Mouse (Mus musculus) macrophage (primary cell): ENCODE results near the gene Icosl. TPM values are rescaled to one million over a fixed set of nuclear protein-coding genes. Genes with fewer than 3 reads are reported as not detected.
"Not testable (repeated sequence)": the region's sequence is repeated elsewhere in the genome, so short reads cannot be mapped to it uniquely, and the experiment has no call there.

Experiments used
- H3K27ac ChIP-seq: fragments of 350-480 bp; formaldehyde crosslinking; 2 replicates; pipeline ENCODE4 v1.9.0; 2021
- H3K36me3 ChIP-seq: fragments of 350-480 bp; formaldehyde crosslinking; 2 replicates; pipeline ENCODE4 v1.9.0; 2021; ENCODE audit errors: inconsistent target
- H3K4me3 ChIP-seq: fragments of 350-480 bp; formaldehyde crosslinking; 2 replicates; pipeline ENCODE4 v1.9.0; 2021; ENCODE audit errors: inconsistent target
- H3K79me2 ChIP-seq: fragments of 350-480 bp; formaldehyde crosslinking; 2 replicates; pipeline ENCODE4 v1.9.0; 2021; ENCODE audit errors: inconsistent target
- WGBS: methylation state at CpG from one replicate; pipeline ENCODE4 v1.1.7; 2026; ENCODE audit warnings: inconsistent platforms; ENCODE audit not compliant: missing documents; 5-methylcytosine and 5-hydroxymethylcytosine counted together
- polyA plus RNA-seq: library from polyadenylated mRNA; stranded (reverse); fragments of 250-400 nt; gene quantifications from 3 replicates; pipeline ENCODE4 v1.2.4, GENCODE M21; 2018; ENCODE audit warnings: inconsistent platforms

The Icosl gene
- polyA plus RNA-seq, 1 experiment from 2014 or later: 3.6 TPM

DNA sequence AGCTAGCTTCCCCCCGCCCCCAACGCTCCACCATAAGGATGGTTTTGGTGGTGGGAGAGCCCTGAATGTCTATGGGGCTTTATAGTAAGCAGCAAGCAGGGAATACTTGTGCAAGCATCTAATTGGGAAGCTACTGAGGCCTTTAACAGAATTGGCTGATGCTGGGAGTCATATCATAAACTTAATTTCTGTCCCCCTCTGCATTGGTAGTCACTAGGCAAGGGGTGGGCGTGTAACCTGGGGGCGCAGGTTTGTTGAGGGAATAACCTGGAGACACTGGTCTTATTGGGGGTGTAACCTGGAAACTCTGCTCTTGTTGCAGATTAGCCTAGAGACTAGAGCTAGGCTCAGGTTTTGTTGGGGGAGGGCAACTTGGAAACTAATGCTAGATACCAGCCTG is 50.3 kb downstream of the Icosl start:
- Histone ChIP-seq H3K27ac (no peak overlapping the region), H3K79me2 (no peaks in the 10 kb centered on the region), H3K36me3 (no peaks in the 10 kb centered on the region), H3K4me3 (no peak overlapping the region)
- 97% methylated on average over 4 of the region's 4 CpGs for WGBS

DNA sequence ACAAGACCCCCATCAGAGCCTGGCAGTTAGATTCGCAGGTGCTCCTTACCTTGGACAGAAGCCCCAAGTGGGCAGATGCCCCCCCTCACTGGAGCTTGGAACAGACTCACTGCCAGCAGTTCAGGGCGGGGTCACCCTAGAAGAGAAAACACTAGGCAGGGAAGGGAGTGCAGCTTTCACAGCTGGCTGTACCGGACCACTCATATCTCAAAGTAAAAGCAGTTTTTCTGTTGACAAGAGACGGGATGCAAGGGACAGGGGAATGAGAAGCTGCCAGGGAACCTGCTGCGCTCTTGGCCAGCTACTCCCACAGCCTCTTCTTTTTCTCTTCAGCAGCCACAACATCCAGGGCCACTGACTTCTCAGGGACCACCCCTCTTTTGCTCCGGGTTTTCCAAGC is 55.0 kb downstream of the Icosl start:
- not testable (repeated sequence) for H3K79me2 ChIP-seq, H3K4me3 ChIP-seq, H3K36me3 ChIP-seq, H3K27ac ChIP-seq
- WGBS: 50% methylated on average over 6 of the region's 6 CpGs

DNA sequence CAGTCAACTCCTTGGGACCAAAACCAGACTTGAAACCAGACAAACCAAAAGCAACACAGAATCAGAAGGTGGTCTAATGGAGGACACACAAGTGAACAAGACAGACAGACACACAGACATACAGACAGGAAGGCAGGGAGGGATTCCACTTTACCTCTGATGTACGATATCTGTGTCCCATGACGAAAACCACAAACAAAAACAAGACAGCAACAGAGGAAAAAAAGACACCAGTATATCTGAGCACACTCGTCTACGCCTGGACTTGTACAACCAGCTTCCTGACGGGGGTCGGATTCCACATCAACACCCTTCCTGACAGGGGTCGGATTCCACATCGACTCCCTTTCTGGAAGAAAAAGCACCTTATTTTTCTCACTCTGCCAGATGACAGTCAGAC is 56.0 kb downstream of the Icosl start:
- 89% methylated on average over 8 of the region's 8 CpGs for WGBS
- H3K27ac ChIP-seq, H3K79me2 ChIP-seq, H3K4me3 ChIP-seq, H3K36me3 ChIP-seq: not testable (repeated sequence)

DNA sequence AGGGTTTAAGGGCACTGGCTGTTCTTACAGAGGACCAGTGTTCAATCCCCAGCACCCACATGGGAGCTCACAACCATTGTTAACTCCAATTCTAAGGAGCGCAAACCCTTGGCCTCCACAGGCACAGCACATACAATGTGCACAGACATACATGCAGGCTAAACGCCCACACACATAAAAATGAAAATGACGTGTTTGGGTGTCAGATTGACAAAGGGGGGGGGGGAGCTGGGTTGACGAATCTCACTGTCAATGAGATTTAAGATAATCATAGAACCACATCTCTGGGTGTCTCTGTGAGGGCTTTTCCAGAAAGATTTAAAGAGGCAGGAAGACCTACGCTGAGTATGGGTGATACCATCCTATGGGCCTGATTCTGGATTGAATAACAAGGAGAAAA is 57.2 kb downstream of the Icosl start:
- WGBS: 93% methylated on average over 5 of the region's 5 CpGs
- Histone ChIP-seq H3K36me3 (no peaks in the 10 kb centered on the region), H3K79me2 (no peaks in the 10 kb centered on the region), H3K4me3 (no peak overlapping the region), H3K27ac (no peak overlapping the region)

DNA sequence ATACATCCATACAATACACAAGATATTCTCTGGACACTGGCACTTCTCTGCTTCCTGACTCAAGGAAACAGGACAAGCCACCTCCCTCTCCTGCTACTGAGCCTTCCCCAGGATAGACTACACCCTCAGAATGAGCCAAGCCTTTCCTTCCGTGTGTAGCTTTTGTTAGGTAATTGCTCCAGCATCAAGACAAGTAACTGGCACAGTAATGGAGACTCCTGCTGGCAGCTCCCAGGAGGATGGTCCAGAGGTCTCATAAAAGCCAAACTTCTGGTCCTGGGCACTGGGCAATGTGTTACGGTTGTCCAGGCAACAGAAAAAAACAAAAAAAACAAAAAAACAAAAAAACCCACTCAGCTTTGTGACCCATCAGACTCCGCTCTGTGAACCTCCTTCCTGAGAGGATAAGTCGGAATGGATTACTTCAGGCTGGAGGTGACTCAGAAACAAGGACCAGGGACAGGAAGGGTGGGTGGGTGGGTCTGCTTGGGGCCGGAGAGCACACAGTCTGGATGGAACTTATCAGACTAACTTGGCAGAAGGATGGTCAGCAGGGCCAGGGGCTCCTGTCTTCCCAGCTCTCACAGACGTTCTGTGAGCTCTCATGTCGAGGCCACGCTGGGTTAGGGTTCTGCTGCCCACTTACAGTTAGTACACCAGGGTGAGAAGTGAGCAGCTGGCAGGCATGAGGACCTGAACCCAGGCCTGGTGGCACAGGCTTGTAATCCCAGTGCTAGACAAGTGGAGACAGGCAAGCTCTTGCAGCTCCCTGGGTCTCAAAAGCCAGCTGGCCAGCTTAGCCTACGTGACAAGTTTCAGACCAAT is 58.2 kb downstream of the Icosl start:
- H3K36me3 ChIP-seq: no peaks in the 10 kb centered on the region
- H3K27ac ChIP-seq: no peak overlapping the region
- WGBS: 93% methylated on average over 9 of the region's 9 CpGs
- no peaks in the 10 kb centered on the region for H3K79me2 ChIP-seq
- H3K4me3 ChIP-seq: no peak overlapping the region

DNA sequence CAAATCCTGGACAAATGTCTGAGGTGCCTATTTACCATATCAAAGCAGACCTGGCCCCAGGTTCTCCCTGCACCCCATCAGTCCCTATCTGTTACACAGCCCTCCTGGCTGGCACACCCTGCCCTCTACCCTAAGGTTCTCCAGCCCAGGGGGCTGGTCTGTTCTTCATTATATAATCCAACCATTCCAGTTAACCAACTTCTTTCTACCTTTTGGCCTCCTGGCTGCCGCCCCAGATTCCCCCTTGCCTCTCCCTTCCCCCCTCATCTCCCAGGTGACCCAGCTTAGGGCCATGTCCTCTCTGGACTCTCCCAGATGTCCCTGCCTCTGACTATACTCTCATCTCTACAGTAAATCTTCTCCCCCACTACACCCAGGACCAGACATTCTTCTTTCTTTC is 58.8 kb downstream of the Icosl start:
- no peaks in the 10 kb centered on the region for H3K36me3 ChIP-seq
- H3K27ac ChIP-seq: no peak overlapping the region
- H3K4me3 ChIP-seq: no peak overlapping the region
- WGBS: 90% methylated on average over 1 of the region's 1 CpGs
- no peaks in the 10 kb centered on the region for H3K79me2 ChIP-seq

DNA sequence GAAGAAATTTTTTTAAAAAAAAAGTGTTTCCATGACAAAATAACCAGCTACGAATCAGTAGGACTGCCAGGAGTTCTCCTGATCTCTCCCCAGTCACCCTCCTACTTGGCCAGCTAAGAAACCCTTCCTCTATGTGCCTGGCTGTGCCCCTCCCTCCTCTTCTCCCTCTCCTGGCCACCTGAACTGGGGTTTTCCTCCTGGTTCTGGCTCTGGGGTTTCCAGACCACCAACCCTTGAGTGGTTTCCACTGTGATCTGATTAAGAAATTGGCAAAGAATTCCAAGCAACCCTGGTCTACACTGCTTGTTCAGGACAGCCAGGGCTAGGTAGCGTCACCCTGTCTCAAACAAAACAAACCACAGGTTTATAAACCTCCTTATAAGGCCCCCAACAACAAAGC is 59.5 kb downstream of the Icosl start:
- Histone ChIP-seq H3K36me3 (no peaks in the 10 kb centered on the region), H3K4me3 (no peak overlapping the region), H3K79me2 (no peaks in the 10 kb centered on the region), H3K27ac (no peak overlapping the region)
- WGBS: 79% methylated on average over 2 of the region's 2 CpGs

DNA sequence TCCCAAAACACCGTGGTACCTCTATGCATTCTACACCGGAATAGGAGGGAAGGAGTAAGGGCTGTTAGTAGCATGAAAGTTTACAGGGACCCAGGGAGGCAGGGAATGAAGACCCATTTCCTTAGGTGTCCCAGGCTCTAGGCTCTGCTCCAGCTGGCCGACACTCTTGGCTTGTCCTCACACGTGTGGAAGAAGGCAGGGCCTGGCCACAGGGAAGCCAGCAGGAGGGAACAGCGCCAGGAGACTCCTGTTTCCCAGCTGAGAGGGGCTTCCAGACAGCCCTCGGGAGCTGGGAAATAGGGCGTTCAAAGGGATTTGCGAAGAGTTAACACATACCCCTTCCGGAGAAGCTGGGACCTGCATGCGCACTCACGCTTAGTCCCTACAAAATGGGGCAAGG is 60.3 kb downstream of the Icosl start:
- no peak overlapping the region for H3K4me3 ChIP-seq
- no peaks in the 10 kb centered on the region for H3K36me3 ChIP-seq
- WGBS: 87% methylated on average over 10 of the region's 11 CpGs
- H3K27ac ChIP-seq: no peak overlapping the region
- H3K79me2 ChIP-seq: no peaks in the 10 kb centered on the region

DNA sequence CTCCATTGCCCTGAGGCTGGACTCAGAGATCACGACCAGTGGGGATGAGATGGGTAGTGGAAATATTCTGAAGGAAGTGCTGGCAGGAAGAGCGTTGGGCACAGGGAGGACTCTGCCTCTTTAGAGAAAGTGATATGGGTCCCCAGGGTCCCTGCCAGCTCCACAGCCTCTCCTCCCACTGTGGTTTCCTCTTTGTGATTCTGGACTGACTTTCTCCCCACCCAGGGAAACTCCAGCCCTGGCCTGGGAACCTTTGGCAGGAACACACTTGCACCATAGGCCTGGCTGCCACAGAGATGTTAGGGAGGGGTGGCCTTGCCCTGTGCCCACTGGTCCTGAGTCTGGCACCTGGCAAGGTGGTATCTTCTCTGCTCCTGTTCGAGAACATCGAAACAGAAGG is 60.9 kb downstream of the Icosl start:
- Histone ChIP-seq H3K36me3 (no peaks in the 10 kb centered on the region), H3K79me2 (no peaks in the 10 kb centered on the region), H3K27ac (no peak overlapping the region), H3K4me3 (no peak overlapping the region)
- 65% methylated on average over 4 of the region's 4 CpGs for WGBS

Other genes starting within 250 kb of the Icosl start
- gene Krtap10-4, start 242.2 kb upstream of the Icosl start, polyA plus RNA-seq: not detected in 3 replicates
- not detected in 3 replicates for gene Krtap10-10, start 233.4 kb upstream of the Icosl start, polyA plus RNA-seq
- gene Gm36176, start 222.5 kb upstream of the Icosl start, polyA plus RNA-seq: not detected in 3 replicates
- not detected in 3 replicates for gene Gm10318, start 216.4 kb upstream of the Icosl start, polyA plus RNA-seq
- gene Gm3285, start 207.3 kb upstream of the Icosl start, polyA plus RNA-seq: not detected in 3 replicates
- 0.09 TPM in 1 of 3 replicates, not detected in the others for gene Lrrc3, start 166.8 kb upstream of the Icosl start, polyA plus RNA-seq
- gene Trpm2, start 98.7 kb upstream of the Icosl start, polyA plus RNA-seq: 2.6 to 5.5 TPM (median 4.7 TPM) in 3 replicates
- 9.8 to 15.6 TPM (median 10.6 TPM) in 3 replicates for gene 1810043G02Rik, start 90.8 kb upstream of the Icosl start, polyA plus RNA-seq
- gene Pfkl, start 59.2 kb upstream of the Icosl start, polyA plus RNA-seq: 12.8 to 25.9 TPM (median 18.5 TPM) in 3 replicates
- 0.14 to 2.0 TPM in 2 of 3 replicates, not detected in the other for gene Dnmt3l, start 27.4 kb upstream of the Icosl start, polyA plus RNA-seq
- gene Aire, start 25.7 kb upstream of the Icosl start, polyA plus RNA-seq: not detected in 3 replicates
- gene D10Jhu81e, start 100.5 kb downstream of the Icosl start, polyA plus RNA-seq: 30.3 to 37.8 TPM (median 37.5 TPM) in 3 replicates
- 6.1 to 17.2 TPM (median 6.1 TPM) in 3 replicates for gene Pwp2, start 115.8 kb downstream of the Icosl start, polyA plus RNA-seq
- gene Trappc10, start 175.3 kb downstream of the Icosl start, polyA plus RNA-seq: 24.0 to 38.9 TPM (median 30.9 TPM) in 3 replicates